Mouse (Mus musculus): ENCODE measurements at regions not wholly inside any gene's neighbourhood (a gene's known extent, or its start where the extent isn't known, plus 50 kb on each side); places are given as distances from the start of the nearest gene placed in this dataset.
"Not testable (repeated sequence)": the region's sequence is repeated elsewhere in the genome, so short reads cannot be mapped to it uniquely, and the experiment has no call there.

DNA sequence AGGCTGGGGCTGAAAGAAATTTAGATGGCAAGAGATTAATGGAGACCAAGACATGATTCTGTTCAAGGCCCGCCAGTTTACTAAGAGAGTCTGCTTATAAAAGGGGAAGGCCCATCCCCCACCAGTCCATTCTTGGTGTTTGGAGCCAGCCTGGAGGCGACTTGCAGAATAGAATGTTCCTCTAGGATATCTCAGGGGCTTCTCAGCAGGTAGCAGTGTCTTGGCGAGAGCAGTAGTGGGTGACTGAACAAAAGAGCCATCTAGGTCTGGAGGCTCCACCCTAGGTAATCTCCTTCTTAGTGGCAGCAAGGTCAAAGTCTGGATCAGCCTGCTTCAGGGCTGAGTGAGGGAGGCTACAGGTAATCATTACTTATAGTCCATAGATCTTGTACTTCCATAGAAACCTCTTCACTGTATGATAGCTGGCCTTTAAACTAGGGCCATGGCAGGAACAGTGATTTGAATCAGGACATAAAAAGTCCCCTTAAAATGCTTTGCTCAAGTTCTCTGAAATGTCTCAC, 166.0 kb upstream of the Gm5538 start:
- H3K9ac ChIP-seq (replicated peaks; ENCODE audit: low read depth, low read length); DNase-seq (ENCODE audit: low spot score); H3K4me1 ChIP-seq (ENCODE audit: control insufficient read depth, insufficient read depth); H3K4me2 ChIP-seq (ENCODE audit: low read depth, low read length); H3K27me3 ChIP-seq (ENCODE audit: control insufficient read depth, insufficient read depth, low read length); H3K4me3 ChIP-seq (ENCODE audit: low read depth, low read length); H3K27ac ChIP-seq (ENCODE audit: low read depth); H3K36me3 ChIP-seq (replicated peaks; ENCODE audit: control insufficient read depth, insufficient read depth, low read length); H3K9me3 ChIP-seq (replicated peaks; ENCODE audit: control insufficient read depth, low read length); ATAC-seq (ENCODE audit: insufficient read depth, low read depth): not testable (repeated sequence)
- WGBS: 49% methylated on average over 3 of the region's 3 CpGs

- no peaks in the 10 kb centered on the region for H3K36me3 ChIP-seq (replicated peaks; ENCODE audit: control insufficient read depth, insufficient read depth, low read length)
- no peaks in the 10 kb centered on the region for H3K4me1 ChIP-seq (ENCODE audit: control insufficient read depth, insufficient read depth)
- DNase-seq (ENCODE audit: low spot score): no peak
- H3K4me3 ChIP-seq (ENCODE audit: low read depth, low read length): no peak overlapping the region
- ATAC-seq (ENCODE audit: insufficient read depth, low read depth): no peak
- H3K4me2 ChIP-seq (ENCODE audit: low read depth, low read length): no peak overlapping the region
- H3K27ac ChIP-seq (ENCODE audit: low read depth): no peak overlapping the region
- WGBS: 55% methylated on average over 2 of the region's 2 CpGs
- H3K9me3 ChIP-seq (replicated peaks; ENCODE audit: control insufficient read depth, low read length): no peaks in the 10 kb centered on the region
- H3K27me3 ChIP-seq (ENCODE audit: control insufficient read depth, insufficient read depth, low read length): no peaks in the 10 kb centered on the region
- no peak for TF ChIP-seq EP300 (IDR thresholded peaks at IDR 0.05; ENCODE audit: low read depth)
- no peak for TF ChIP-seq CTCF (IDR thresholded peaks at IDR 0.05; ENCODE audit: low read depth)
- H3K9ac ChIP-seq (replicated peaks; ENCODE audit: low read depth, low read length): no peak overlapping the region
Measured at GRCm38 (mm10) chr3:59542621-59543020, 187.0 kb upstream of the Gm5538 start.

DNA sequence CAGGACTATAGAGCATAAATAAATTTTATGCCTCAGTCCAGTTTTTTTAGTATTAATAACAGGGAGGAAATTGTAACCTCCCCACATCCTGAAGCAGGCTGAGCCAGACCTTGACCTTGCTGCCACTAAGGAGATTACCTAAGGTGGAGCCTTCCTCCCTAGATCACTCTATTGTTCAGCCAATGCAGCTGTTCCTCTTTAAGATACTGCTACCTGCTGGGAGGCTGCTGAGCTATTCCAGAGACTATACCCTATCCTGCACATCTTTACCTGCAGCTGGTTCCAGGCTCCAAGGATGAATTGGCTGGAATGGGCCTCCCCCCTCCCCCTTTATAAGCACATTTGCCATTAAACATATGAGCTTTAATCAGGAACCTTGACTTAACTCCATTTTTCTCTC, 189.0 kb upstream of the Gm5538 start:
- not testable (repeated sequence) for H3K4me1 ChIP-seq (ENCODE audit: control insufficient read depth, insufficient read depth); H3K4me3 ChIP-seq (ENCODE audit: low read depth, low read length); H3K9me3 ChIP-seq (replicated peaks; ENCODE audit: control insufficient read depth, low read length); H3K27me3 ChIP-seq (ENCODE audit: control insufficient read depth, insufficient read depth, low read length); DNase-seq (ENCODE audit: low spot score); H3K4me2 ChIP-seq (ENCODE audit: low read depth, low read length); H3K27ac ChIP-seq (ENCODE audit: low read depth); ATAC-seq (ENCODE audit: insufficient read depth, low read depth); H3K9ac ChIP-seq (replicated peaks; ENCODE audit: low read depth, low read length); H3K36me3 ChIP-seq (replicated peaks; ENCODE audit: control insufficient read depth, insufficient read depth, low read length)

- H3K36me3 ChIP-seq (replicated peaks; ENCODE audit: control insufficient read depth, insufficient read depth, low read length); H3K4me3 ChIP-seq (ENCODE audit: low read depth, low read length); H3K9me3 ChIP-seq (replicated peaks; ENCODE audit: control insufficient read depth, low read length); DNase-seq (ENCODE audit: low spot score); H3K4me1 ChIP-seq (ENCODE audit: control insufficient read depth, insufficient read depth); ATAC-seq (ENCODE audit: insufficient read depth, low read depth); H3K27ac ChIP-seq (ENCODE audit: low read depth); H3K4me2 ChIP-seq (ENCODE audit: low read depth, low read length); H3K27me3 ChIP-seq (ENCODE audit: control insufficient read depth, insufficient read depth, low read length); H3K9ac ChIP-seq (replicated peaks; ENCODE audit: low read depth, low read length): not testable (repeated sequence)
- WGBS: 65% methylated on average over 3 of the region's 3 CpGs
Measured at GRCm38 (mm10) chr3:59539893-59540292, 189.7 kb upstream of the Gm5538 start.

DNA sequence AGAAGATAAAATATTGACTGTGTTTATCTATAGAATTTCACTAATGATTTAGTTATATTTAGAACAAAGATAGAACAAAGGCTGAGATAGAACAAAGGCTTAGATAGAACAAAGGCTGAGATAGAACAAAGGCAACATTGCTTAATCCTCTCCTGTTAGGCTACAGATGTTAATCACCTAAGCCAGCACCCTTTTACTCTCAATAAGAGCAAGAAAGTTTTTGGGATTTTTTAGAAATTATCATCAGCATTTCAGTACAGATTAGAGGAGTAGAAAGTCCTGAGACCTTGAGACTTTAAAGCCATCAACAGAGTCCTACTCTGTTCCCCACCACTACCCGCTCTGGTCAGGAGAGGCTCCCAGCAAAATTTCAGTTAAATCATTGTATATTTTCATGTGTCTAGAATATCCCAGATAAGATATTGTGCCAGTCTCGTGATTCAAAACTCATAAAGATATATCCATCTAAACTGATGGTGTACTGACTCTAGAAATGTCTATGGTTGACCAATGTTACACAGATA, 187.2 kb upstream of the Igsf10 start:
- H3K9ac ChIP-seq (replicated peaks; ENCODE audit: low read depth, low read length): no peak overlapping the region
- no peaks in the 10 kb centered on the region for H3K36me3 ChIP-seq (replicated peaks; ENCODE audit: control insufficient read depth, insufficient read depth, low read length)
- ATAC-seq (ENCODE audit: insufficient read depth, low read depth) (no peak), DNase-seq (ENCODE audit: low spot score) (no peak)
- H3K27me3 ChIP-seq (ENCODE audit: control insufficient read depth, insufficient read depth, low read length): no peaks in the 10 kb centered on the region
- H3K4me3 ChIP-seq (ENCODE audit: low read depth, low read length): no peak overlapping the region
- 65% methylated on average over 2 of the region's 2 CpGs for WGBS
- no peak overlapping the region for H3K27ac ChIP-seq (ENCODE audit: low read depth)
- no peaks in the 10 kb centered on the region for H3K9me3 ChIP-seq (replicated peaks; ENCODE audit: control insufficient read depth, low read length)
- H3K4me2 ChIP-seq (ENCODE audit: low read depth, low read length): no peak overlapping the region
- no peaks in the 10 kb centered on the region for H3K4me1 ChIP-seq (ENCODE audit: control insufficient read depth, insufficient read depth)
- TF ChIP-seq CTCF (IDR thresholded peaks at IDR 0.05; ENCODE audit: low read depth): no peak
- TF ChIP-seq EP300 (IDR thresholded peaks at IDR 0.05; ENCODE audit: low read depth): no peak

DNA sequence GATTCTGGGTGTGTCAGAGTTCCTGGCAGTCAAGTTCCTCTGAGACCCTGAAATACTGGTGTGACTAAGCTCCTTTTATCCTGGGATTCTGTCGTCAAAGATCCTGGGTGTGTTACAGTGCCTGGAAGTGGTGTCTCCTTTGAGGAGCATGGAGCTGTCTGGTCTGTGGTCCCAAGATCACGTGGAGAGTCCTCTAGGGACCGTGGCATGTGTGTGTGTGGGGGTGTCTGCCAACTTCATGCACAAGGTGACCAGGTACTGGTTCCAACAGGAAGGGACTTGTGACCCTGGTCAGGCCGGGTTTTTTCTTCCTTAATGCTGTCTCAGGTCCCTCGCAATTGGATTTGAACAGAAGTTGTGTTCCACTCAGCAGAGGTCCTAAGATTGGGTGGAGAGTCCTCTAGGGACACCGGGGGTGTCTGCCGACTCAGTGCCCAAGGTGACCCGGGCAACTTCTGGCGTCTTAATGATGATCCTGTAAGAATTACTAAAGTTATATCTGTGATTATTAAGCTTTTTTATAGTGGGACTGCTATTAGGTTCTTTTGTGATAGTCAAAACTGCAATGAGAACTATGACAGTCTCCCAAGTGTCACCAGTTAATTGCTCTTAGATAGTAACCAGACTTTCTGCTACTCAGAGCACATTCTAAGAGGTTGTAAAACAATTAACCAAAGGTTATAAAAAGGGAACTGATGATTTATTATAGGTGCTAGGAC, 186.6 kb upstream of the Igsf10 start:
- H3K27me3 ChIP-seq (ENCODE audit: control insufficient read depth, insufficient read depth, low read length): no peaks in the 10 kb centered on the region
- no peak overlapping the region for H3K4me3 ChIP-seq (ENCODE audit: low read depth, low read length)
- WGBS: 71% methylated on average over 9 of the region's 9 CpGs
- no peaks in the 10 kb centered on the region for H3K4me1 ChIP-seq (ENCODE audit: control insufficient read depth, insufficient read depth)
- TF ChIP-seq EP300 (IDR thresholded peaks at IDR 0.05; ENCODE audit: low read depth) (no peak), CTCF (IDR thresholded peaks at IDR 0.05; ENCODE audit: low read depth) (no peak)
- no peak for ATAC-seq (ENCODE audit: insufficient read depth, low read depth)
- no peak overlapping the region for H3K9ac ChIP-seq (replicated peaks; ENCODE audit: low read depth, low read length)
- no peak overlapping the region for H3K4me2 ChIP-seq (ENCODE audit: low read depth, low read length)
- H3K9me3 ChIP-seq (replicated peaks; ENCODE audit: control insufficient read depth, low read length): no peaks in the 10 kb centered on the region
- no peaks in the 10 kb centered on the region for H3K36me3 ChIP-seq (replicated peaks; ENCODE audit: control insufficient read depth, insufficient read depth, low read length)
- DNase-seq (ENCODE audit: low spot score): no peak
- no peak overlapping the region for H3K27ac ChIP-seq (ENCODE audit: low read depth)
